In genomic region chr15:86041421-86041820, GRCm38 (mm10) we compare ENCODE assay signal across 17 mouse cellular contexts.
"Had no signal": no experiment of that assay in that cellular context is flagged by ENCODE, and none has a peak within 500 bp of the region (broad histone marks: within the 10 kb centered on the region; RNA-seq: fewer than 3 reads in every experiment).

No protein-coding gene starts in this region.

- H3K4me2 ChIP-seq: liver, embryonic 13.5 days; midbrain, embryonic 11.5 days; midbrain, embryonic 15.5 days; neural tube, embryonic 13.5 days had no signal

- H3K9ac ChIP-seq: liver, embryonic 13.5 days; midbrain, embryonic 15.5 days; neural tube, embryonic 13.5 days had no signal

- H3K4me1 ChIP-seq: liver, embryonic 13.5 days had no signal

- H3K4me3 ChIP-seq: left cerebral cortex, adult 2 months; liver, embryonic 13.5 days; midbrain, embryonic 15.5 days; myocyte; neural tube, embryonic 13.5 days had no signal

- H3K9me3 ChIP-seq: liver, embryonic 13.5 days; midbrain, embryonic 15.5 days; neural tube, embryonic 13.5 days had no signal

- DNase-seq: kidney, adult 9 months; kidney, postnatal 36 days; layer of hippocampus, postnatal 36 days; liver, embryonic 13.5 days; lung, adult 2 months; lung, postnatal 14 days; lung, postnatal 4 days; retina, postnatal 1 day; right cerebral cortex, postnatal 25 days; spleen, adult 18-20 months; thymus, postnatal 25 days had no signal

- H3K36me3 ChIP-seq: liver, embryonic 13.5 days; midbrain, embryonic 15.5 days; neural tube, embryonic 13.5 days had no signal

- ATAC-seq: midbrain, embryonic 15.5 days had no signal

- H3K27ac ChIP-seq: kidney, postnatal 0 days; left cerebral cortex, adult 2 months; liver, embryonic 13.5 days; midbrain, embryonic 15.5 days; neural tube, embryonic 13.5 days had no signal
